Mouse (Mus musculus): ENCODE measurements at regions not wholly inside any gene's neighbourhood (a gene's known extent, or its start where the extent isn't known, plus 50 kb on each side); places are given as distances from the start of the nearest gene placed in this dataset.
"Not testable (repeated sequence)": the region's sequence is repeated elsewhere in the genome, so short reads cannot be mapped to it uniquely, and the experiment has no call there.

DNA sequence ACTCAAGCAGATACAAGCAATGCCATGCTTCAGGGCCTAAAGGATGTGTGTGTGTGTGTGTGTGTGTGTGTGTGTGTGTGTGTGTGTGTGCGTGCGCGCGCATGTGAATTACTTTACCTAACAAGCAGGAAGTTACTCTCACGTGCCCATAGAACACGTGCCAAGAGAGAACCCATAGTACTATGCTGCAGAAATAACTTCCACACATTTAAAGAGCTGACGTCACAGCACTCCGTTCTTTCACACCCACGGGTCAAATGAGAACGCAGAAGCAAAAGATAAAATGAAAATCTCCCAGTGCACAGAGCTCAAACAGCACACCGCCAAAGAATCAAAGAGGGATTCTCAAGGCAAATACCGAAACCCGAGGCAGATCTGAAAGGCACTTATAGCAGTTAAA, 195.9 kb downstream of the Unc5cl start:
- in situ Hi-C loops (cut with MboI, MseI), result no loop called here

DNA sequence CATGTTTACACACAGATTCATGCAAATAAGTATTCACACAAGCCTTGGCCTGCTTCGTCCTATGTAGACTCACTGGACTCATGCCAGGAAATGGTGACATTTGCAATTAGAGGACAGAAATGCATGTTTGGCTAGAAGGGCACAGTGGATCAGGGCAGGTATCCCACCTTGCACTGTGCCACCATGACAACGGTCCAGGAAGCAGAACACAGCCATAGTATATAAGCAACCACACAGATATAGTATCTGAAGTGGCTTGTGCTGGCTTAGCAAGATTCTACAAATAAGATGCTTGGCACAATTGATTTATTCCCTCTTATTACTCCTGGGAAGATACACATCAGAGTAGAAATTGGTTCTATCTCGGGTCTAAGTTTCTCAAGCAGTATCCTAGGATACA, 218.0 kb downstream of the Unc5cl start:
- in situ Hi-C loops (cut with MboI, MseI), result no loop called here

DNA sequence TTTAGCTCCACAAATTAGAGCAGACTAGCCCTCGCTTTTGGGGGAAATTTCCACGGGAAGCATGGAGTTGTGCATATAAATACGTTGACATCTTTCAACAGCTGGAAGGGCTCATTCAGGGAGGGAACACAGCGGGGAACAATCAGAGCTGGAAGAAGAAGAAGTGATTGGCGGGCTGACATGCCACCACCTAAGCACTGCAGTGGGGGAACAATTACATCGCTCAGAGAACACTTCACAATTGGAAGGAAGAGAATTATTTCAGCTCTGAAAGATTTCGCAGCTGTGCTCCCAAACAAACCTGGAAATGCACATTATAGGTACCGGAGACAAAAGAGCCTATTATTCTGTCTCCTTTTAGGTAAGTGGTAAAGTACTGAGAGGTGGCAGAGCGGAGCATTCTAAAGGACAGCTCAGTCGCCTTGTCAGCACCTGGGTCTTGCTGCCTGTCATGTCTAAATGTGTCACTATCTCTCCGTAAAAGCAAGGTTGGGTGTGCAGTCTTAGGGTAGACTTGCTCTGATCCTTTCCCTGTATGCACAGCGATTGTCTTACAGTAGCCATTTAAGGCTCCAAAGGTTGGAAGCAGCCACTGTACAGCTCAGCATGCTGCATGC, 223.6 kb downstream of the Unc5cl start:
- in situ Hi-C loops (cut with MboI, MseI), result no loop called here

DNA sequence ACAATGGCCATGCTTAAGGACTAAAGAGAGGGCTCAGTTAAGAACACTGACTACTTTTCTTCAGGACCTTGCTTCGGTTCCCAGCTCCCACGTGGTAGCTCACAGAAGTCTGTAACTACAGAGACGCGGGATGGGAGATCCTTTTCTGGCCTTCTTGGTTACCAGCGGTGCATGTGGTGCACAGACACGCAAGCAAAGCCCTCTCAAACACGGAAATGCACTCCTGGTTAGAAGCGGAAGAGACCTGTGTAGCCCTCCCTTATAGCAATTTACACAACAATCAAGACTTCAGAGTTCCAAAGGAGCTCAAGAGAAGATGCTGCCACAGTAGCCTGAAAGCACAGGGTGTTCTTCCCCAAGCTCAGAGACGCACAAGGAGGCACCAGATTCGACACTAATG, 225.6 kb downstream of the Unc5cl start:
- in situ Hi-C loops (cut with MboI, MseI), result no loop called here

DNA sequence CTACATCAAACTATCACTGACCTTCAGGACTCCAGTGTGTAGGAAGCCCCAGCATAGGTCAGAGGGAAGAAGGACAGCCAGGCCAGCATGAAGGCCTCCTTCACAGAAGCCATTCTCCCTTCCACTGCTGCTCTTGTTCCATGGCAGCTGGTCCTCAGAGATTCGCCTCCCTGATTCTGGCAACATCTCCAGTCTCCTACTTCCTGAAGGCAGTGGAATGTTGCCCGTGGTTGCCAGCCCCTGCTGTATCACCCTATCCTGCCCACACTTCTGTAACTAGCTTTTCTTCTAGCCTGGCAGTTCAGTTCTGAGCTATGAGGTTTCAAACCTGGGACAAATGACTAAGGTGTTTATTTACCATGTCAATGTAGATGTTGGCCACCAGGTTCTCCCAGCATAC, 234.2 kb downstream of the Unc5cl start:
- in situ Hi-C loops (cut with MboI, MseI), result no loop called here

DNA sequence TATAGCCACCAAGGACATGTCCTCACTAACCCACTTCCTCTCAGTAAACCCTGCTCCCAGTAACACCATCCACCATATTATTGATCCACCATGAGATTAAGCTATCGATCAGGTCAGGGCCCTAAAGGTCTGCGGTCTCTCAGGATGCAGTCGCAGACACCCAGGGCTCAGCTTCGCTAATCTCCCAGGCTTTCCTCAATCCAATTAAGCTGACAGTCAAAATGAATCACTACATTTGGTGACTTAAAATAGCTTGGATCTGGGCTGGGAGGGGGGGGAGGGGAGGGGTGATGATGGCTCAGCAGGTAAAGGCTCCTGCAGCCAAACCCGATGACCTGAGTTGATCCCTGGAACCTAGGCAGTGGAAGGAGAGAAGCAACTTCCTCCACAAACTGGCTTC, 233.7 kb upstream of the Lrfn2 start:
- in situ Hi-C loops (cut with MboI, MseI), result loop anchor here in 1 of 2 experiments (10.0 kb wide), 1 partner anchor 1526 kb away; no protein-coding TSS in a partner anchor

DNA sequence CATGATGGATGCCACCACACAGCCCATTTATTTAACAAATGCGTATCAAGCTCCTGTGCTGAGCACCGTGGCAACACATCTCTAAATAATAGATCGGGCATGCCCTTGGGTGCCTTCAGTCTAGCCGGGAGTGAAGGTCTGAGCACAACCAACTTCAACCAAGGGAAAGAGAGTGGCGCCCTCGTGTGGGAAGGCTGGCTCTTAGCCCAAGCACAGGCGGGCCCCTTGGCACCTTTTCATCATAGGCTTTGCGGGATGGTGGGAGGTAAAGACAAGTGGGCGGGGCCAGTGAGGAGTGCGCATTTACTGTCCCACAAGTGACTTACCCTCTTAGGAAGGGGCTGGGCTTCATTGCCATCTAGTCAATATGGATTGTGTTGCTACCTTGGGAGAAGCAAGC, 231.6 kb upstream of the Lrfn2 start:
- in situ Hi-C loops (cut with MboI, MseI), result no loop called here

DNA sequence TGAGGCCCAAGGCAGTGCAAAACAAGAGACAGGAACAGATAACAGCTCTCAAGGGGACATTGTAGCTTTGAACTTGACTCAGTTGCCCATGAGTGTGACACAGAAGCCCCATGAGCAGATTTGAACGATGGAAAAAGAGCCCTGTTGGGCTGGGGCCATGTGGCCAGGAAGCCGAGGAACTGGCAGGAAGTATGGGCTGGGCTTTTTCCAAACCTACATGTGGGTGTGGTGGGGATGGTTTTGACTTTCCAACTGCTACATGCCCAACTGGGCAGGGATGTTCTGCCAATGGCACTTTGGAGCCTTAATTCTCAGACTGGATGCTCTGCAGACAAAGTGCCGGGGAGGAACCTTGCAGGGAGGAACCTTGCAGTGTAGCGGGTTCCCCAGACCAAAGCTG, 211.7 kb upstream of the Lrfn2 start:
- in situ Hi-C loops (cut with MboI, MseI), result no loop called here

DNA sequence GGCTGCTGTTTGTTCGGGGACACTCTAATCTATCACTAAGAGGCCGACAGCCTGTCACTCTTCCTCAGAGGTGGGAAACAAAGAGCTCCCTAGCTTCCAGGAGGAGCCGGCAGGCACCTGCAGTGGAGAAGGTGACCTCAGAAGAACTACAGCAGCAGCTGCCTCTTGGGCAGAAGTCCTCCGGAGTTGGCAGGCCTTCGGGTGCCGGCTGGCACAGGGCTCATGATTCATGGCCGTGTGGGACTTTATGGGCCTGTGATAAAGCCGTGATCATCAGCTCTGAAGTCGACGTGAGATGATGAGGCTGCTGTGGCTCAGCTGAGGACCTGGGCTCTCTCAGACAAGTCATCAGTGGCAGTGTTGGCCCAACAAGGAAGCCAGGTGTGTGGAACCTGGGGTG, 208.9 kb upstream of the Lrfn2 start:
- in situ Hi-C loops (cut with MboI, MseI), result no loop called here

DNA sequence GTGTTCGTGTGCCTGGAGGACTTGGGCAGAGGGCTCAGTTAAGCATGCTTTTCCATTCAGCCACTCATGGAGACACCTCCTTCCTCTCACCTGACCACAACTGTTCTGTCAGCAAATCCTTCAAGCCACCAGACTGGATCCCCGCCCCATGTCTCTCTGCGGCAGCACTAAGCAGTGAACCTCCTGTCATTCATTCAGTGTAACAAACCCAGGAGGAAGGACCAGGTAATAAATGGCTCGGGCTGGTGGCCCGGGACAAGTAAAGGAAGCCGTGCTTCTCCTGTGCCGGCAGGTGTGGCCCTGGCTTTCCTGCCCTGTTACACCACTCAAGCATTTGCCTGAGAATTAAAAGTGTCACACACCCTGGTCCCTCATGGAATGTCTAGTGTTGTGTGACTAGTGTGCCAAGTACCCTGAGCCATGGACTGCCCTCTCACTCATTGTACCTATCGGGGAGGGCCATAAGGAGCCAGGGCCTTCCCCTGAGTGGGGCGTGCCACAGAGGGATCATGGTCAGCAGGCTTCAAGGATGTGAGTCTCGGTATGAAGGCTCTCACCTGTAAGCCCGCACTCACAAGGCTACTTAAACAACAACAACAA, 207.6 kb upstream of the Lrfn2 start:
- in situ Hi-C loops (cut with MboI, MseI), result no loop called here

DNA sequence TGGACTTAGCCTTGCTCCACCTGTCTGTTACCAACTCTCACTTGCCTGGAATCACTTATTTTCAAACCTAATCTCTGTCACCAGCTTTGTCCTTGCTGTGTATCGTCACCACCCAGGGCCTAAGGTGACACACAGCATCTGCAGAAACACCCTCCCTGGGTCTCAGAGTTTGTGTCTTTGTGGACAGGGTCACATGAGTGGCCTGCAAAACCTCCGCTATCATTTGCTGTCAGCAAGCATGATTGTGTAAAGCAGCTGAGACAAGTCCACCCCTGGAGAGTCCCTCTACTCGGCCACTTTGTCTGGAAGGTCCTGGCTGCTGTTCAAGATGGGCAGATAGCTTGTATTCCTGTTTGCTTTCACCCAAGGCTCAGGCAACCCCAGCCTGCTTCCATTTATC, 205.7 kb upstream of the Lrfn2 start:
- in situ Hi-C loops (cut with MboI, MseI), result no loop called here

DNA sequence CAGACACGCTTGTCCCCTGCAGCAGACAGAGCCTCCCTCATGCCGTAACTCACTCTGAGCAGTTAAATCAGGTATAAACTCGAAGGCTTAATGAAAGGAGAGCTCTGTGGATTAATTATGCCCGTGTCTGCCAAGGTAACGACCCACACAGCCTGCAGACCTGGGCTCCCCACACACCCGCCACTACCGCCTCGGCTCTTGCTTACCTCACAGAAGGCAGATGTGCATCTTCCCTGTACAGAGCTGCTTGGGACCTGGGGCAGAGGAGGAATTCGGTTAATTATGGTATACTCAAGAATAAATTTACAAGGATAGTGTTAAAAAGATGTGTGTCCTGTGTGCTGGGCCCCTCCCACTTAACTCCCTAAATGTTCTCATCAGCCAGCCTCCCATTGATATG, 198.4 kb upstream of the Lrfn2 start:
- in situ Hi-C loops (cut with MboI, MseI), result no loop called here

DNA sequence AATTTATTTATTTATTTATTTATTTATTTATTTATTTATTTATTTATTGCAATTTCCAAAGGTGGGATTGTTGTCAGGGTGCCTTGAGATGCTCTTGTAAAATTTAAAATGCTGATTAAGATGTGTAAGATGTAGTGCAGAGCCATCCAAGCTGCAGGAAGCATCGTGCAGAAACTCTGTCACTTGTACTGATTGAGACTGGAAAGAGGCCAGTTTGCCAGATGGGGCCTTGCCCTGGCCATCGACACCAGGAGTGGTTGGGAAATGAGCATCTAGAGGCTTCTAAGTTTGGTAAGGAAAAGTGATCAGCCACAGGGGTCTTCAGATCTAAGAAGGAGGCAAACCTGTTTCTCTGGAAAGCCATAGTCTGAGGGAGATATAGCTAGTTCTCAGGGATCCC, 195.0 kb upstream of the Lrfn2 start:
- in situ Hi-C loops (cut with MboI, MseI), result not testable (repeated sequence)

DNA sequence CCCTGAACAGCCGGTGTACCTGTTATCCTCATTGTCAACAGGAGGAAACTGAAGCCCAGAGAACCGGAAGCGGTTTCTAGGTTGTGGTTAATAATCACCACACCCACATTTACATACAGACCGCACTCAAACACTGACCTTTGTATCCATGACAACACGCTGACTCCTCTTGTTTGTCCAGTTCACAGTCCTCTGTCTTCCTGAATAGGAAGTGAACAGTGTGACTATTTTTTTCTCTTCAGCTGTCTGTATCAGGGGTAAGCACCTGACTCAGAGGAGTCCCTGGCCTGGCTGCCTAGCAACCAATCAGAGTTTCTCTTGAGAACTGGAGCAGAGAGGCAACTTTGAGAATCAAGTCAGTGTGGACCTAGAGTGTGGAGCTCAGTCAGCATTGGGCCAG, 193.5 kb upstream of the Lrfn2 start:
- in situ Hi-C loops (cut with MboI, MseI), result no loop called here

DNA sequence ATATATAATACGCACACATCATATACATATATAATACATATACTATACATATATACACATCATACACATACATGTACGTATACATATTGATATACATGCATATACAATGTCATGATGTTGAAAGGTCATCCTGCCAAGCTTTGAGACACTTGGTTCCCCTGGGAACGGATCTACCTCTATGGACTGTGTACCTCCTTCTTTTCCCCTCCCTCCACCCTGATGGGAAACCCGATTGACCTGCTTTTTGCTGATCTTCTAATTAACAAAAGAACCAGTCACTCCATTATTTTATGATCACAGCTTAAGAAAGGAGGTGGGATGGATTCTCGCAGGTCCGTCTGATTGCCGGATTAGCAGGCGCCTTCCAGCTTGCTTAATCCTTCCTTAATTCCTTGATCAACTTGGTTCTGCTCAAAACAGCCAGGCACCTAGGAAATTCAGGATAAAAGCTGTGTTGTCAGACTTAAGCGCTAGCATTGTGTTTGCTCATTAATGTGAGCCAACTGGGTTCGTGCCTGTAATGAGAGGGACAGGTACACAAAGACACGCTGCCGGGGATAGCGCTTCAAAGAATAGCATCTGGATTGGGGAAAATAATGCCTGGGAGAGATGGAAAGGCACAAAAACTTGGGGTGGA, 189.3 kb upstream of the Lrfn2 start:
- in situ Hi-C loops (cut with MboI, MseI), result no loop called here

DNA sequence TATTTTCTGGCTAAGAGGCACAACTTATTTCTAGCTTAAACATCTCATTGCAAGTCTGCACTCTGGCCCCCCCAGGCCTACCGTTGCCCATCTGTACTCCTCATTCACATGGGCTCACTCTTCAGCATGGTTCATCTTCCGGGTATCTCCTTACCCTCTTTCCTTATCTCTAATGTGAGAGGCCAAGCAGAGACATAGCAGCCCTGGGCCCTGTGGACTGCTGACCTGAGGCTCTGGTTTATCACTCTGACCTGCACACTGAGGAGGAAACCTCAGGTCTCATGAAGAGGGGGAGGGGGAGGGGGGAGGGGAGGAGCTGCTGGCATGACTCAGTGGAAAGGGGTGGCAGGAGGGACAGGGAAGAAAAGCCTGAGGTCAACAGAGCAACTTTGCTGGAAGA, 162.1 kb upstream of the Lrfn2 start:
- in situ Hi-C loops (cut with MboI, MseI), result no loop called here

DNA sequence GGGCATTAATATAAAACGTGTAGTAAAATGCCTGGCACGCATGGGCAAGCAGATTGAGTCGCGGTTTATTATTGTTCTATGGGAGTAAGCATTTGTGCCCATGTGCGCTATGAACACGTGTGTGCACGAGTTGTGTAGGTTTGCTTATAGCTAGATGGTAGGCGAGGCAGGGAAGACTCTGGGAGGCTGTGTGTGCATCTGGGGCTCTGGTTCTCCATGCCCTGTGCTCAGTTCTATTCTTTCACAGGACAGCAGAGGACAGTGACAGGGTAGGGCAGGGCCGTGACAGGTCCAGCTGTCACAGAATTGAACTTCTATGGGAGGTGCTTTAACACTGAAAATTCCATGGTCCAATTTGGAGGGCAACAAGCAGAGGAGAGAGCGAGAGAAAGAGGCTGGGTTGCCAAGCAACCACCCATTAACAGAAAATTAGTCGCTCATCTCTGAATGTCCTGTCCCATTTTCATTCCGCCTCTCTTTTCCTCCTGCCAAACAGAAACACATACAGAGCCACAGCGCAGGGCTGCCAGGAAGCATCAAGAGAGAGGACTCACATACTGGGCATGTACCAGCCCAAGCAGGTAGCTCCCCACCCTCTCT, 160.4 kb upstream of the Lrfn2 start:
- in situ Hi-C loops (cut with MboI, MseI), result no loop called here

DNA sequence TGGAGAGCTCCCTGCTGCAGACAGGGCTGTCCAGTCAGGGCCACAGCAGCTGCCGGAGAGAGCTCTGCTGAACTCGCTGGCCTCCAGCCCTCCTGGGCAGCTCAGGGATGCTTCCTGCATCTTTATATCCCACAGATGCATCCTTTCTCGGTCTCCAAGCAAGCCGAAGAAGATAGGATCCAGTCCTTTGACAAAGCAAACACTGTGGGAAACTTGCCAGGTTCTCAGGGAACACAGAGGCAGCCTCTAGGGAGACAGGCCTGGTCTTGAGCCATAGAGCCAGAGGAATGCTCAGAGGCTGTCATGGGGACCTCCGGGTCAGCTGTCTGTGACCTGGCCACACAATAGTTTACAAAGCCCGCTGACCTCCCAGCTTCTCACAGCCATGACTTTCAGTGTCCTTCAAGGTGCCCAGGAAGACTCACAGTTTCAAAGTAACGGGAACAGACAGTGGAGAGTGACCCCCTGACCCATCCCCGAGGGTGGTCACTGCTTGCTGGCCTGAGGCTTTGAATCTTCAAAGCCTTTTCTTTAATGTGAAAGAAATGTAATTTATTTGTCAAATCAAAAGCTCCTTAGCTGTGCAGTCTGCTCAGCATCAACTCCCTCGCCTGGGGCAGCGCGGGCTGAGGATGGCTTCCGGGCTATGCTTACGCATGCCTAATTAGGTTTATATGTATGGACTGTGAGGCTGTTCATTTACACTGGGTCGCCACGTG, 157.8 kb upstream of the Lrfn2 start:
- in situ Hi-C loops (cut with MboI, MseI), result no loop called here

DNA sequence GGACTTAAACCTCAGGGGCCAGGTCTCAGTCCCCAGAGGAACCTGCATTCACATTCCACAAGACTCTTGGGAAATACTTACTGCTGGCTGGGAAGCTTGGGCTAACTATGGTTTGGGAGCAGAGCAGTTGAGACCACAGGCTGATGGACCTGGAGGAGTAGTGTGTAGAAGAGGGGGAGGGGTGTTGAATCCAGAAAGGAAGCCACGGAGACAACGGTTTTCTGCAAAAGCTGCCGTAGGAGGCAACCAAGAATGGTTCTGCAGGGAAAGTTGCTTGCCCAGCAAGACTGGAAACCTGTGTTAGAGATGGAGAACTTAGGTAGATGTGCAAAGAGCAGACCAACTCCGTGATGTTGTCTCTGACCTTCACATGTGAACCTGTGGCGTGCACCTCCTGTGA, 156.7 kb upstream of the Lrfn2 start:
- in situ Hi-C loops (cut with MboI, MseI), result no loop called here

DNA sequence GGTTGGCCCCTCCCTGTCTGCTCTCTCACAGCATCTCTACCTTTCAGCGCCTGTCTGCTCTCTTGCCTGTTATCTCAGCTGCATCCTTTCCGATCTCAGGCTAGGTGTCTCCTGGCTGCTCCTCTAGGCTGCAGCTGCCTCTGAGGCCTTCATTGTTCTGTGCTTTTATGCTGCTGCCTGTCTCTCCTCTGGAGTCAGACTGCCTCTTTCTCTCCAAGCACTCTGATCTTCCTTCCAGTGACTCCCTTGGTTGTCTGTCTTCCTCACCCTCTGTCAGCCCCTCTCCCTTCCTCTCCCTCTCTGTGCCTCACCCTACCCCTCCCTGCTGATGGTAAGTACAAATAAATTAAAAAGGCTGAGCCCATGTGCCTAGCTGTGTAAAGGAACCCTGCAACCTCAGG, 155.7 kb upstream of the Lrfn2 start:
- in situ Hi-C loops (cut with MboI, MseI), result no loop called here

DNA sequence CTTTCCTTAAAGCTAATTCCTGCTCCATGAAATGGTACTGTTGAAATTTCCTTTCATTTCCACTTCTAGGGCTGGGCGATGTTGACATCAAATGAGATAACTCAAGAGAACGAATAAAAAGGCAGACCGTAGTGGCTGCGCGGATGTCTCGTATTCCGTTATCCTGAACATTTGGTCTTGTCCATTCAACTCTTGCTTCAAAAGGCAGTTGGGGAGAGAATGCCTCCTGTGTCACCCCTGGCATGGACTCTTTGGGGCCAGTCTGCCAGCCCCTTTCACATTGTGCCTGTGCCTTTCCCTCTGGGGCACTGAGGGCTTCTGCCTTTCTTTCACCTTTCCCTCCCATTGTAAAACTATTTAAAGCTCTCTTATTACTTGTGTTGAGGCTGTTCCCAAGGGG, 152.0 kb upstream of the Lrfn2 start:
- in situ Hi-C loops (cut with MboI, MseI), result no loop called here

DNA sequence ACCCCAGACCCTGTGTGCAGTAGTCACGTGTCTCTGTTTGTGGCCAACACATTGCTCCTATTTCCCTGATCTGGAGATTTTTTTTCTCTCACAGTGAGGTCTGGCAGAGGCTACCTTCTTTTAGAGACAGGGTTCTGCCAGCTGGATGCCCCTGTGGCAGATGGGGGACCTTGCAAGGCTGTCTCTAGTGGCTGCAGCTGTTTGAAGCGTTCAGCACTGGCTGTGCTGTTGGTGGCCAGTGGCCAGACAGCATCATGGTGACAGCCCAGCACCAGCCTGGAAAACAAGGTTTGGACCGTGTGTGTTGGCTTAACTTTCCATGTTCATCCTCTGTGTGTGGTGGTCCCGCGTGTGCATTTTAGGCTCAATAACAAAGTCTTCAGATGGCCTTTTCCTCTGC, 147.8 kb upstream of the Lrfn2 start:
- in situ Hi-C loops (cut with MboI, MseI), result no loop called here
